Mouse (Mus musculus): ENCODE measurements at regions not wholly inside any gene's neighbourhood (a gene's known extent, or its start where the extent isn't known, plus 50 kb on each side); places are given as distances from the start of the nearest gene placed in this dataset.

GRCm38 (mm10) chr5:125985356-125985755 is 453.8 kb downstream of the Tmem132b start:
- Histone ChIP-seq H3K4me3 (replicated peaks) (no peak overlapping the region), H3K9me3 (ENCODE audit: control insufficient read depth, low read length) (peaks cover 65% of the 10 kb centered on the region), H3K36me3 (ENCODE audit: control insufficient read depth) (no peaks in the 10 kb centered on the region), H3K27me3 (ENCODE audit: control insufficient read depth) (no peaks in the 10 kb centered on the region), H3K4me1 (ENCODE audit: control insufficient read depth) (no peaks in the 10 kb centered on the region)
- TF ChIP-seq TAL1 (IDR thresholded peaks at IDR 0.05; ENCODE audit: low read length) (no peak), GATA1 (IDR thresholded peaks at IDR 0.05; ENCODE audit: low read length) (no peak)

GRCm38 (mm10) chr5:125997173-125997572 is 465.6 kb downstream of the Tmem132b start:
- no peaks in the 10 kb centered on the region for H3K27me3 ChIP-seq (ENCODE audit: control insufficient read depth)
- H3K9me3 ChIP-seq (ENCODE audit: control insufficient read depth, low read length), result peaks cover 53% of the 10 kb centered on the region
- H3K4me1 ChIP-seq (ENCODE audit: control insufficient read depth), result no peaks in the 10 kb centered on the region
- TF ChIP-seq TAL1 (IDR thresholded peaks at IDR 0.05; ENCODE audit: low read length), result no peak
- no peak overlapping the region for H3K4me3 ChIP-seq (replicated peaks)
- no peaks in the 10 kb centered on the region for H3K36me3 ChIP-seq (ENCODE audit: control insufficient read depth)

GRCm38 (mm10) chr5:126007871-126008270 is 476.3 kb downstream of the Tmem132b start:
- TF ChIP-seq GATA1 (IDR thresholded peaks at IDR 0.05; ENCODE audit: low read length) (no peak), TAL1 (IDR thresholded peaks at IDR 0.05; ENCODE audit: low read length) (no peak)
- Histone ChIP-seq H3K36me3 (ENCODE audit: control insufficient read depth) (no peaks in the 10 kb centered on the region), H3K4me1 (ENCODE audit: control insufficient read depth) (no peaks in the 10 kb centered on the region), H3K9me3 (ENCODE audit: control insufficient read depth, low read length) (peaks cover 68% of the 10 kb centered on the region), H3K4me3 (replicated peaks) (no peak overlapping the region), H3K27me3 (ENCODE audit: control insufficient read depth) (no peaks in the 10 kb centered on the region)

GRCm38 (mm10) chr5:126008321-126008720 is 476.7 kb downstream of the Tmem132b start:
- no peaks in the 10 kb centered on the region for H3K4me1 ChIP-seq (ENCODE audit: control insufficient read depth)
- H3K4me3 ChIP-seq (replicated peaks), result no peak overlapping the region
- H3K36me3 ChIP-seq (ENCODE audit: control insufficient read depth), result no peaks in the 10 kb centered on the region
- peaks cover 64% of the 10 kb centered on the region for H3K9me3 ChIP-seq (ENCODE audit: control insufficient read depth, low read length)
- TF ChIP-seq GATA1 (IDR thresholded peaks at IDR 0.05; ENCODE audit: low read length) (no peak), TAL1 (IDR thresholded peaks at IDR 0.05; ENCODE audit: low read length) (no peak)
- no peaks in the 10 kb centered on the region for H3K27me3 ChIP-seq (ENCODE audit: control insufficient read depth)

- peaks cover 56% of the 10 kb centered on the region for H3K9me3 ChIP-seq (ENCODE audit: control insufficient read depth, low read length)
These were observed 488.2 kb downstream of the Tmem132b start for GRCm38 (mm10) chr5:126019781-126020180.

GRCm38 (mm10) chr5:126023906-126024305 is 492.3 kb downstream of the Tmem132b start:
- H3K4me3 ChIP-seq (replicated peaks), result no peak overlapping the region
- H3K27me3 ChIP-seq (ENCODE audit: control insufficient read depth), result no peaks in the 10 kb centered on the region
- H3K9me3 ChIP-seq (ENCODE audit: control insufficient read depth, low read length), result peaks cover 71% of the 10 kb centered on the region
- no peaks in the 10 kb centered on the region for H3K4me1 ChIP-seq (ENCODE audit: control insufficient read depth)
- TF ChIP-seq TAL1 (IDR thresholded peaks at IDR 0.05; ENCODE audit: low read length), result no peak
- no peaks in the 10 kb centered on the region for H3K36me3 ChIP-seq (ENCODE audit: control insufficient read depth)

More at GRCm38 (mm10) chr5:126019781-126020180, 488.2 kb downstream of the Tmem132b start:
- no peaks in the 10 kb centered on the region for H3K27me3 ChIP-seq (ENCODE audit: control insufficient read depth)
- no peaks in the 10 kb centered on the region for H3K4me1 ChIP-seq (ENCODE audit: control insufficient read depth)
- H3K36me3 ChIP-seq (ENCODE audit: control insufficient read depth), result no peaks in the 10 kb centered on the region
- no peak for TF ChIP-seq TAL1 (IDR thresholded peaks at IDR 0.05; ENCODE audit: low read length)
- TF ChIP-seq GATA1 (IDR thresholded peaks at IDR 0.05; ENCODE audit: low read length), result no peak
- H3K4me3 ChIP-seq (replicated peaks), result no peak overlapping the region

- no peaks in the 10 kb centered on the region for H3K4me1 ChIP-seq (ENCODE audit: control insufficient read depth)
- no peak overlapping the region for H3K4me3 ChIP-seq (replicated peaks)
- no peaks in the 10 kb centered on the region for H3K36me3 ChIP-seq (ENCODE audit: control insufficient read depth)
- no peaks in the 10 kb centered on the region for H3K27me3 ChIP-seq (ENCODE audit: control insufficient read depth)
- no peak for TF ChIP-seq GATA1 (IDR thresholded peaks at IDR 0.05; ENCODE audit: low read length)
- TF ChIP-seq TAL1 (IDR thresholded peaks at IDR 0.05; ENCODE audit: low read length), result no peak
- peaks cover 32% of the 10 kb centered on the region for H3K9me3 ChIP-seq (ENCODE audit: control insufficient read depth, low read length)
These were observed 503.3 kb downstream of the Tmem132b start for GRCm38 (mm10) chr5:126034846-126035245.

- TF ChIP-seq GATA1 (IDR thresholded peaks at IDR 0.05; ENCODE audit: low read length) (no peak), TAL1 (IDR thresholded peaks at IDR 0.05; ENCODE audit: low read length) (no peak)
- H3K9me3 ChIP-seq (ENCODE audit: control insufficient read depth, low read length), result peaks cover 43% of the 10 kb centered on the region
- no peaks in the 10 kb centered on the region for H3K27me3 ChIP-seq (ENCODE audit: control insufficient read depth)
- H3K36me3 ChIP-seq (ENCODE audit: control insufficient read depth), result no peaks in the 10 kb centered on the region
- no peak overlapping the region for H3K4me3 ChIP-seq (replicated peaks)
- H3K4me1 ChIP-seq (ENCODE audit: control insufficient read depth), result no peaks in the 10 kb centered on the region
These were observed 505.1 kb downstream of the Tmem132b start for GRCm38 (mm10) chr5:126036686-126037085.

- Histone ChIP-seq H3K36me3 (ENCODE audit: control insufficient read depth) (no peaks in the 10 kb centered on the region), H3K4me1 (ENCODE audit: control insufficient read depth) (no peaks in the 10 kb centered on the region), H3K27me3 (ENCODE audit: control insufficient read depth) (no peaks in the 10 kb centered on the region), H3K9me3 (ENCODE audit: control insufficient read depth, low read length) (peaks cover 36% of the 10 kb centered on the region), H3K4me3 (replicated peaks) (no peak overlapping the region)
- TF ChIP-seq TAL1 (IDR thresholded peaks at IDR 0.05; ENCODE audit: low read length), result no peak
- no peak for TF ChIP-seq GATA1 (IDR thresholded peaks at IDR 0.05; ENCODE audit: low read length)
These were observed 514.2 kb downstream of the Tmem132b start for GRCm38 (mm10) chr5:126045761-126046160.

- Histone ChIP-seq H3K4me3 (replicated peaks) (no peak overlapping the region), H3K4me1 (ENCODE audit: control insufficient read depth) (no peaks in the 10 kb centered on the region), H3K9me3 (ENCODE audit: control insufficient read depth, low read length) (peaks cover 63% of the 10 kb centered on the region), H3K27me3 (ENCODE audit: control insufficient read depth) (no peaks in the 10 kb centered on the region), H3K36me3 (ENCODE audit: control insufficient read depth) (no peaks in the 10 kb centered on the region)
- no peak for TF ChIP-seq GATA1 (IDR thresholded peaks at IDR 0.05; ENCODE audit: low read length)
- no peak for TF ChIP-seq TAL1 (IDR thresholded peaks at IDR 0.05; ENCODE audit: low read length)
These were observed 532.1 kb downstream of the Tmem132b start for GRCm38 (mm10) chr5:126063644-126064043.
